Mouse (Mus musculus) liver, adult 2 months (tissue): ENCODE results near the gene Pop7.

ENCODE experiments used
- CTCF ChIP-seq: fragments of 200-500 bp; IDR thresholded peaks from 2 replicates; pipeline ENCODE4 v1.5.1; 2011; ENCODE audit warnings: low read depth, low read length, control low read depth
- POLR2A ChIP-seq: fragments of 200-500 bp; IDR thresholded peaks from 2 replicates; pipeline ENCODE4 v1.6.1; 2011; ENCODE audit warnings: low read length, control low read depth; ENCODE audit not compliant: insufficient read depth; ENCODE audit errors: extremely low read depth

DNA sequence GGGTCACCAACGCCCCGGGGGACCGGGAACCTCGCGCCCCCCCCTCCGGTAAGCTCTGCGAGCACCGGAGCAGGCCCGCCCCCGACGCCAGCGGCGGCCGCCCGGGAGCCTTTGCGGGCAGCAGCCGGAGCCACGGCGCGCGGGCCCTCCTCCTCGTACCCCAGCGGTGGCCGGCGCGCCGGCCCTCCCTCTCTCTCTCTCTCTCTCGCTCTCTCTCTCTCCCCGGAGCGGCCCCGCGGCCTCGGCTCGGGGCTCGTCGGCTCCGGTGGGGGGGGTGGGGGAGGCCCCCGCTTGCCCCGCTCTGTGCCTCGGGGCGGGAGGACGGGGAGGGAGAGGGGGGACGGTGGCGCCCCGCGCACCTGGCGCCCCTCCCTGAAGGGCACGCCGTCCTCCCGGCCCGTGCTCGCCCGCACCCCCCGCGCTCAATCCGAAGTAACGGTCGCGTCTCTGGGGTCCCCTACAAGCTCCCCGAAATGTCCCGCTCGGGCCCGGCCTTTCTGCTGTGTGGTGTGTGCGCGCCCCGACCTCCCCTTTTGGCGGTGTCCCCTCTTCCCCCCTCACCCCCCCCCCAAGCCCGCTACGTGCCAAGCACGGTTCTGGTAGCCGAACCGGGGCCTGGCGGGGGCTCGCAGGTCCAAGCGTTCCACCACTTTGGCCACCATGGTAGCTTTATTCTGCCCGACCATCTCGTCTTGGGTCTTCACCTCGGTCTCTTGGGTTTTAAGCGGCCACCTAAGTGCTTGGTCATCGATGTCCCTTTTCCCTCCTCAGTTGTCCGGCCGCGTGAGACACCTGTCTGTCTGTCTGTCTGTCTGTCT is 8.5 kb upstream of the Pop7 start:
- TF ChIP-seq CTCF (no peak), POLR2A (no peak)
